Mouse (Mus musculus): ENCODE measurements at regions not wholly inside any gene's neighbourhood (a gene's known extent, or its start where the extent isn't known, plus 50 kb on each side); places are given as distances from the start of the nearest gene placed in this dataset.

GRCm38 (mm10) chr12:16477572-16477971, 133.2 kb downstream of the Lpin1 start:
- no peak for DNase-seq (ENCODE audit: low read depth, low spot score)

GRCm38 (mm10) chr12:16474361-16475080, 136.2 kb downstream of the Lpin1 start:
- no peak for DNase-seq (ENCODE audit: low read depth, low spot score)

GRCm38 (mm10) chr12:16457419-16457818, 153.3 kb downstream of the Lpin1 start:
- no peak for DNase-seq (ENCODE audit: low read depth, low spot score)

GRCm38 (mm10) chr12:16450771-16451435, 159.9 kb downstream of the Lpin1 start:
- no peak for DNase-seq (ENCODE audit: low read depth, low spot score)

- no peak for DNase-seq (ENCODE audit: low read depth, low spot score)
These were observed 172.0 kb downstream of the Lpin1 start for GRCm38 (mm10) chr12:16438717-16439116.

- no peak for DNase-seq (ENCODE audit: low read depth, low spot score)
These were observed 173.8 kb downstream of the Lpin1 start for GRCm38 (mm10) chr12:16436961-16437360.

- DNase-seq (ENCODE audit: low read depth, low spot score): no peak
These were observed 174.5 kb downstream of the Lpin1 start for GRCm38 (mm10) chr12:16436255-16436654.

GRCm38 (mm10) chr12:16434739-16435138, 176.0 kb downstream of the Lpin1 start:
- DNase-seq (ENCODE audit: low read depth, low spot score): no peak

GRCm38 (mm10) chr12:16434225-16434624, 176.5 kb downstream of the Lpin1 start:
- DNase-seq (ENCODE audit: low read depth, low spot score): no peak

GRCm38 (mm10) chr12:16425980-16426379, 184.8 kb downstream of the Lpin1 start:
- DNase-seq (ENCODE audit: low read depth, low spot score): no peak

- DNase-seq (ENCODE audit: low read depth, low spot score): no peak
These were observed 186.2 kb downstream of the Lpin1 start for GRCm38 (mm10) chr12:16424526-16424925.

GRCm38 (mm10) chr12:16395720-16396119, 215.0 kb downstream of the Lpin1 start:
- no peak for DNase-seq (ENCODE audit: low read depth, low spot score)

- DNase-seq (ENCODE audit: low read depth, low spot score): no peak
These were observed 217.9 kb downstream of the Lpin1 start for GRCm38 (mm10) chr12:16392851-16393250.

- DNase-seq (ENCODE audit: low read depth, low spot score): no peak
These were observed 219.0 kb downstream of the Lpin1 start for GRCm38 (mm10) chr12:16391630-16392269.

- no peak for DNase-seq (ENCODE audit: low read depth, low spot score)
These were observed 219.6 kb downstream of the Lpin1 start for GRCm38 (mm10) chr12:16391163-16391562.

GRCm38 (mm10) chr12:16387035-16387434, 223.7 kb downstream of the Lpin1 start:
- DNase-seq (ENCODE audit: low read depth, low spot score): no peak

GRCm38 (mm10) chr12:16384396-16384795, 226.4 kb downstream of the Lpin1 start:
- DNase-seq (ENCODE audit: low read depth, low spot score): no peak

- DNase-seq (ENCODE audit: low read depth, low spot score): no peak
These were observed 227.2 kb downstream of the Lpin1 start for GRCm38 (mm10) chr12:16383499-16383935.

- no peak for DNase-seq (ENCODE audit: low read depth, low spot score)
These were observed 228.3 kb downstream of the Lpin1 start for GRCm38 (mm10) chr12:16382417-16382988.

- DNase-seq (ENCODE audit: low read depth, low spot score): no peak
These were observed 229.7 kb downstream of the Lpin1 start for GRCm38 (mm10) chr12:16381026-16381425.

- no peak for DNase-seq (ENCODE audit: low read depth, low spot score)
These were observed 230.4 kb downstream of the Lpin1 start for GRCm38 (mm10) chr12:16380346-16380745.

GRCm38 (mm10) chr12:16379415-16379814, 231.4 kb downstream of the Lpin1 start:
- no peak for DNase-seq (ENCODE audit: low read depth, low spot score)

Measured in c-Kit-negative CD71-positive TER-119-positive erythroid progenitor cells, embryonic 14.5 days (primary cell).